Mouse (Mus musculus): ENCODE results near the gene Arhgef15. TPM values are rescaled to one million over a fixed set of nuclear protein-coding genes. Genes with fewer than 3 reads are reported as not detected.
"Not testable (repeated sequence)": the region's sequence is repeated elsewhere in the genome, so short reads cannot be mapped to it uniquely, and the experiment has no call there.

Arhgef15 gene
- polyA plus RNA-seq, 1 experiment: 1.4 TPM

DNA sequence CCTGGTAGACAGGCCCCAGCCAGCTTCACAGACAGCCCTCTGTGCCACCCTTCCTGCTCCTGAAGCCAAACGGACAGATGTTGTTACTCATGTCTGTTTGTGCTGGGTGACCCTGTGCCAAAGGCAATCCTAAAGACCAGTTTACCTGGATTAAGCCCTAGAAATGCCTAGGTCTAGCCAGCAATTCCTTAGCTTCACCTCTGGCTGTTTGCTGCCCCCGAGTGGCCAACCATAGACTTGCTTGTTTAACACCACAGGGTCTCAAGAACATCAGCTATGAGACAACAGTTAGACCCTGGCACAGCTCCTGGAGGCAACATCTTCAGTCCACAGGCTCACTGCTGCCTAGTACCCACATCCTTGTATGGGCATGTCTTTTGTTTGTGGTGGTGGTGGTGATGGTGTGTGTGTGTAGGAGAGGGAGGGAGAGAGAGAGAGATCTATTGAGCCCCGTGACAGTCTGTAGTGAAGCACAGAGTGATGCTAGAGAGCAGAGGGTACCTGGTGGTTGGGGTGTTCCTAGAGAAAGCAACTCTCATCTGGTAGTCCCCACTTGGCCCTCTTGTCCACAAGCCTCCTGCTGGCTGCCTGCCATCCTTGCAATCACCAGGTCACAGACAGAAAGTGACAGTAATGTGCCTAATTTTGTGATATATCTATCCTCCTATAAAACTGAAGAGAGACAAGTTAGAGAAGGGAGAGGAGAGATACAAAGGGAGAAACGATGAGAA, 25.5 kb upstream of the Arhgef15 start:
- H3K27ac ChIP-seq (ENCODE audit: insufficient read depth, low read length): no peak overlapping the region
- no peaks in the 10 kb centered on the region for H3K4me1 ChIP-seq (ENCODE audit: control insufficient read depth, insufficient read depth, low read length)
- no peak for TF ChIP-seq POLR2A (IDR thresholded peaks at IDR 0.05; ENCODE audit: low read depth, low read length)
- peak; percentile 56; the same call in 1 of the 2 replicates for TF ChIP-seq CTCF (IDR thresholded peaks at IDR 0.05; ENCODE audit: borderline replicate concordance, insufficient read depth, low read length)
- H3K4me3 ChIP-seq (ENCODE audit: insufficient read depth, low read length): no peak overlapping the region

DNA sequence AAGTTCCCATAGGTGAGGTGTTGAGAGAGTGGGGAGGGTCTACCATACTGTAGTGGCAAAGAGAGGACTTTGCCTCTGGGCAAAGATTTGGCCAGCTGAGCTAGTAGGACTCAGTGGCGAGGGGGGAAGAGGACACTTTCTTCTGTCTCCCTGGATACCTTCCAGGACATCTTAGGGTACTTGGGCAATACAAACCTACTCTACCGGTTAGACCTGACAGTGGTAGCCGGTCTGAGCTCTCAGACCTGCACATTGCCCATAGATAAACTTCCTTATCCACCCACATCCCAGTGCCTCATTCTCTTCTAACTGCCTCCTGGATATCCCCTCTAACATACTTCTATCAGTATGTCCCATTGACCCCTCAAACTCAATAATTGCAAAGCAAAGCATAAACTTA, 23.6 kb upstream of the Arhgef15 start:
- no peak for TF ChIP-seq POLR2A (IDR thresholded peaks at IDR 0.05; ENCODE audit: low read depth, low read length)
- TF ChIP-seq CTCF (IDR thresholded peaks at IDR 0.05; ENCODE audit: borderline replicate concordance, insufficient read depth, low read length): no peak
- H3K4me3 ChIP-seq (ENCODE audit: insufficient read depth, low read length): no peak overlapping the region
- no peak overlapping the region for H3K27ac ChIP-seq (ENCODE audit: insufficient read depth, low read length)
- H3K4me1 ChIP-seq (ENCODE audit: control insufficient read depth, insufficient read depth, low read length): no peaks in the 10 kb centered on the region

DNA sequence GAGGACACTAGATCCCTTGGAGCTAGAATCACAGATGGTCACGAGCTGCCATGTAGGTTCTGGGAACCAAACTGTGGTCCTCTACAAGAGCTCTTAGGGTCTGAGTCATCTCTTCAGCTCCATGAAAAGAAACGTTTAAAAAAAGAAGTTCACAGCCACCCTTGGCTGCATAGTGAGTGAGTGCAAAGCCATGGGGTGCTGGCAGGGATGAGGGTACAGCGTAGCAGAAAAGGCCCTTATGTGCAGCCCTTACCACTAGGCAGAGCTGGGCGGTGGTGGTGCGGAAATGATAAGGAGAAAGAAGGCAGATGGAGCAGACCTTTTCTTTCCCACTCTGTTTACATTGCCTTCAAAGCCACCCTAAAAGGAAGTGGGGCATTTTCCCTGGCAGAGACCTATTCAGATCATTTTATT, 22.0 kb upstream of the Arhgef15 start:
- no peak overlapping the region for H3K4me3 ChIP-seq (ENCODE audit: insufficient read depth, low read length)
- no peaks in the 10 kb centered on the region for H3K4me1 ChIP-seq (ENCODE audit: control insufficient read depth, insufficient read depth, low read length)
- no peak overlapping the region for H3K27ac ChIP-seq (ENCODE audit: insufficient read depth, low read length)
- TF ChIP-seq POLR2A (IDR thresholded peaks at IDR 0.05; ENCODE audit: low read depth, low read length): no peak
- no peak for TF ChIP-seq CTCF (IDR thresholded peaks at IDR 0.05; ENCODE audit: borderline replicate concordance, insufficient read depth, low read length)

DNA sequence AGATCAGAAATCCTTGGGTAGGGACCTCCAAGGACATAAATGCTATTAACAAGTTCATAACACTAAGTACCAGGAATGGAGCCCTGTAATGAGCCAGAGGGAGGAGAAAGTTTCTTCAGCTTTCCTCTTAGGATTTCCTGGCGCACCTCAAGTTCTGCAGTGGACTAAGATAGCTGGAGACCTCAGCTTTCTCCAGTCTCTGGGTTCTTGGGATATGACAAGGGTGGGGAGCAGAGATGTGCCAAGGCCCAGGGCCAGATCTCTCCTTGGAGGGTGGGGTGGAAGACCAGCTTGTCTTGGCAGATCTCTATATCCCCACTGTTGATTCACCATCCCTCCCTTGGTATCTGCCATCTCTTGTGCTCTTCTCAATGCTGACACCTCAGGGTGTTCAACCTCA, 18.3 kb upstream of the Arhgef15 start:
- H3K27ac ChIP-seq (ENCODE audit: insufficient read depth, low read length): no peak overlapping the region
- 0 out of 2 replicates have a peak, but pooled peaks cover 2% of the 10 kb centered on the region for H3K4me1 ChIP-seq (ENCODE audit: control insufficient read depth, insufficient read depth, low read length)
- H3K4me3 ChIP-seq (ENCODE audit: insufficient read depth, low read length): no peak overlapping the region
- no peak for TF ChIP-seq POLR2A (IDR thresholded peaks at IDR 0.05; ENCODE audit: low read depth, low read length)
- no peak for TF ChIP-seq CTCF (IDR thresholded peaks at IDR 0.05; ENCODE audit: borderline replicate concordance, insufficient read depth, low read length)

DNA sequence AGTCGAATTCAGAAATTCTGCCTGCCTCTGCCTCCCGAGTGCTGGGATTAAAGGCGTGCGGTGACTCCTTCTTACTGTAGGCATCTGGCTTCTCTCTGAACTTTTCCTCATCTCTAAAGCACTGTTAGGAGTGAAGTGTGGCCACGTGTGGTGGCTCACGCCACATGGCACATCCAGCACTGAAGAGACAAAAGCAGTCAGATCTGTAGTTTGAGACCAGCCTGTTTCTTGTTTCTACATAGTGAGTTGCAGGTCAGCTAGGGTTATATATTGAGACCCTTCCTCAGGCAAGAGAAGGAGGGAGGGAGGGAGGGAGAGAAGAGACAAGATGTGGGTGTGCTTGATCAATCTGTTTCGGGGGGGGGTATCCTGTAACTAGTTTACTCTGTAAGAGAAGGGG, 17.8 kb upstream of the Arhgef15 start, which contains the start of gene Rangrf:
Gene Rangrf, minus strand, starts transcription at position 101 of the 400 bp plus-strand sequence.
- TF ChIP-seq POLR2A (IDR thresholded peaks at IDR 0.05; ENCODE audit: low read depth, low read length): no peak
- Histone ChIP-seq H3K4me3 (ENCODE audit: insufficient read depth, low read length) (peak within 1 kb of the TSS; percentile 31; the same call in 1 of the 2 replicates), H3K27ac (ENCODE audit: insufficient read depth, low read length) (no peak within 1 kb of the TSS), H3K4me1 (ENCODE audit: control insufficient read depth, insufficient read depth, low read length) (0 out of 2 replicates have a peak, but pooled peaks cover 2% of the 10 kb centered on the region)

DNA sequence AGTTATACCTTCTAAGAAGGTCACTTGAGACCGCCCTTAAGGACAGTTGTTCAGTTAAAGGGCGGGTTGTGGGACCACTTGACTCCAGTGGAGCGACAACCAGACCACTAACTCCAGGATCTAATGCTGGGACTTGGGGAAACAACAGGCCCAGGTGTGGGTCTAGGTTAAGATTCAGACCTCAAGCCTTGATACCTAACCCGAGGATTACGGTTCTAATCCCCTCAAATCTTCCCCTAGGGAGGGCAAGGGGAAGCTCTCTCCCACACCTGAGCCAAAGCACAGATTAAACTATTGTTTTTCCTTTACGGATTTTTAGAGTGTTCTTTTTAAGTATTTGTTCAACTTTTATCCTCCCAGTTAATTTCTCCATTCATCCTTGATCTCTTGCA, 16.8 kb upstream of the Arhgef15 start:
- Histone ChIP-seq H3K27ac (ENCODE audit: insufficient read depth, low read length) (no peak overlapping the region), H3K4me1 (ENCODE audit: control insufficient read depth, insufficient read depth, low read length) (0 out of 2 replicates have a peak, but pooled peaks cover 2% of the 10 kb centered on the region), H3K4me3 (ENCODE audit: insufficient read depth, low read length) (peak overlapping the region; percentile 31)
- no peak for TF ChIP-seq CTCF (IDR thresholded peaks at IDR 0.05; ENCODE audit: borderline replicate concordance, insufficient read depth, low read length)
- TF ChIP-seq POLR2A (IDR thresholded peaks at IDR 0.05; ENCODE audit: low read depth, low read length): no peak

DNA sequence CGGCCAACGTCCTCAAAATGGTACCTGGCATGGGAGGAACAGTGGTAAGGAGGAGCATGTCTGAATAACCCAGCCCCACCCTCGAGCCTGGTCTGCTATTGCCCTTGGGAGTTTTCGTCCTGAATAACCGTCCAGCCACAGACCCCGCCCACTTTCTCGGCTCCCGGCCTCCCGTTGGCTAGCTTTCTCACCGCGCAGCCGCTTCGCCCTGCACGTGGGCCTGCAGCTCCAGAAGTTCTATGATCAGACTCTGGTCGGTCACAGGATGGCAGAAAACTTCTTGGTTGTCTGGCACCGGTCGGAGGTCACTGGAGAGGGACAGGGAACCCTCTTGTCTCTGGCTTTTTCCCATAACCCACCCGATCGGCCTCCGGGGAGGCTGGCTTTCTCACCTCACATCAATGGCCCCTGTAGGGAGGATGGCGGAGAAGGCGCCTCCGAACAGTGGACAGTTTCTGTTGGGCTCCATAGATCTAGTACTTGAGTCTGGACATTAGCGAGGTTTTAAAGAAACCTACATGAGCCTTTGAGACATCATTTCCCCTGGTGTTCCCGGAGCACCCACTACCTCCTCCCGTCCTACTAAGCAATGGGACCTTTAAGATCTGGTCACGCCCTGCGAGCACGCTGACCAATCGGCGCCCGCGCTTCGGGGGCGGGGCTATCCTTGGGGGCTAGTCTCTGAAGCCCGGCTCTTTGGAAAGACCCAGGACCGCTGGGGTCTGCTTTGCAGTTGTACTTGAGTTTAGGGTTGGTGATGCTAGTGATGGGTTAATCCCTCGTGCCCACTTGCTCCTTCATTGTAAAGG, 16.2 kb upstream of the Arhgef15 start:
- H3K27ac ChIP-seq (ENCODE audit: insufficient read depth, low read length); H3K4me1 ChIP-seq (ENCODE audit: control insufficient read depth, insufficient read depth, low read length): not testable (repeated sequence)

DNA sequence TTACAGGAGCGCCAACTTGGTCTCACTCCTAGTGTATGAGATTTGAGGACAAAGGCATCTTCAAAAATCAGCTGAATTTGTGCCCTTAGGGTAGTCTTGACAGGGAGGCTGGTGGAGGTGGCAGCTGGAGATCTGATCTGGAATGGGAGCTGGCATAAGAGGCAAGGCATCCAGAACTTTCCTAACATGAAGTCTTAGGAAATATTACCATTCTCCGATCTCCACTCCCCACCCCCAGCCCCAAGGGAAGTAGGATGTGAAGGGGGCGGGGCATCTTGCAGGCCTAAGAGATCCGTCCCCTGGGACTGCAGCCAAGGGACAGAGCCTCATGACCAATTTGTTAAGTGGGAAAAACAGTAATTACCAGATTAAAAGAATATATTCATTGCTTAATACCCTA, 13.0 kb upstream of the Arhgef15 start:
- no peak overlapping the region for H3K4me3 ChIP-seq (ENCODE audit: insufficient read depth, low read length)
- 0 out of 2 replicates have a peak, but pooled peaks cover 2% of the 10 kb centered on the region for H3K4me1 ChIP-seq (ENCODE audit: control insufficient read depth, insufficient read depth, low read length)

More for the DNA sequence above, 16.2 kb upstream of the Arhgef15 start:
- peak overlapping the region; percentile 31 for H3K4me3 ChIP-seq (ENCODE audit: insufficient read depth, low read length)

DNA sequence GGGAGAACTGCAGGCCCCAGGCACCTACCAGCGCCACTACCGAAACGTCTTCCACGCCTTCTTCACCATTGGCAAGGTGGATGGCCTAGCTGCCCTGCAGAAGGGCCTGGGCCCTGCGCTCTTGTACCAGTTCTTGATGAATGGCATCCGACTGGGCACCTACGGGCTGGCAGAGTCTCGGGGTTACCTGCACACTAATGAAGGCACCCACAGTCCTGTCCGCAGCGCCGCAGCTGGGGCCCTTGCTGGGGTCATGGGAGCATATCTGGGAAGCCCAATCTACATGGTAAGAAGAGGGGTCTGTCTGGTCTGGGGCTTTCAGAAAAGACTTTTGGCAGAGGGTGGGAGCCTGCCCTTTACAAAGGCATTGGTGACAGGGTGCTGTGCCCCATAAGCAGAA, 11.5 kb upstream of the Arhgef15 start:
- TF ChIP-seq CTCF (IDR thresholded peaks at IDR 0.05; ENCODE audit: borderline replicate concordance, insufficient read depth, low read length): no peak
- Histone ChIP-seq H3K27ac (ENCODE audit: insufficient read depth, low read length) (no peak overlapping the region), H3K4me1 (ENCODE audit: control insufficient read depth, insufficient read depth, low read length) (0 out of 2 replicates have a peak, but pooled peaks cover 2% of the 10 kb centered on the region), H3K4me3 (ENCODE audit: insufficient read depth, low read length) (no peak overlapping the region)

More for the DNA sequence above, 13.0 kb upstream of the Arhgef15 start:
- no peak for TF ChIP-seq POLR2A (IDR thresholded peaks at IDR 0.05; ENCODE audit: low read depth, low read length)
- TF ChIP-seq CTCF (IDR thresholded peaks at IDR 0.05; ENCODE audit: borderline replicate concordance, insufficient read depth, low read length): no peak
- no peak overlapping the region for H3K27ac ChIP-seq (ENCODE audit: insufficient read depth, low read length)

All from embryonic fibroblast, embryonic 13.5 days (primary cell).